Mouse (Mus musculus) c-Kit-positive CD71-positive TER-119-positive erythroid progenitor cells, embryonic 14.5 days (primary cell): Measurements from ENCODE around the gene Glt8d2.

Source experiments
- DNase-seq: peaks from one replicate; pipeline ENCODE4 v3.0.0-alpha.2; 2013; ENCODE audit warnings: low spot score

Gene Glt8d2

GRCm38 (mm10) chr10:82690494-82690893, at the start of gene Glt8d2:
Gene Glt8d2 (minus strand): TSS chr10:82690650.
- no peak for DNase-seq

GRCm38 (mm10) chr10:82699296-82699941, 9.0 kb upstream of the Glt8d2 start:
- no peak for DNase-seq

- DNase-seq, result peak; percentile 74
These were observed 8.3 kb upstream of the Glt8d2 start for GRCm38 (mm10) chr10:82698712-82699261.

- no peak for DNase-seq
These were observed 7.0 kb upstream of the Glt8d2 start for GRCm38 (mm10) chr10:82697305-82697898.

- no peak for DNase-seq
These were observed 6.1 kb upstream of the Glt8d2 start for GRCm38 (mm10) chr10:82696453-82697079.

GRCm38 (mm10) chr10:82695956-82696355, 5.5 kb upstream of the Glt8d2 start, which contains the start of gene Hcfc2:
Gene Hcfc2 (plus strand): TSS chr10:82696160.
- DNase-seq, result no peak

GRCm38 (mm10) chr10:82689681-82690211, 704 bp downstream of the Glt8d2 start:
- DNase-seq, result no peak

- DNase-seq, result no peak
These were observed 5.0 kb downstream of the Glt8d2 start for GRCm38 (mm10) chr10:82685440-82685839.

GRCm38 (mm10) chr10:82681639-82682038, 8.8 kb downstream of the Glt8d2 start:
- DNase-seq, result no peak

- DNase-seq, result no peak
These were observed 9.7 kb downstream of the Glt8d2 start for GRCm38 (mm10) chr10:82680769-82681168.

GRCm38 (mm10) chr10:82676949-82677348, 13.5 kb downstream of the Glt8d2 start:
- DNase-seq, result no peak

GRCm38 (mm10) chr10:82670205-82670604, 20.2 kb downstream of the Glt8d2 start:
- DNase-seq, result no peak

- DNase-seq, result peak; percentile 53
These were observed 23.8 kb downstream of the Glt8d2 start for GRCm38 (mm10) chr10:82666436-82667234.

- DNase-seq, result no peak
These were observed 24.5 kb downstream of the Glt8d2 start for GRCm38 (mm10) chr10:82665951-82666350.

- no peak for DNase-seq
These were observed 27.2 kb downstream of the Glt8d2 start for GRCm38 (mm10) chr10:82663289-82663688.

GRCm38 (mm10) chr10:82662267-82662990, 28.0 kb downstream of the Glt8d2 start:
- DNase-seq, result no peak

- no peak for DNase-seq
These were observed 28.6 kb downstream of the Glt8d2 start for GRCm38 (mm10) chr10:82661820-82662219.

- no peak for DNase-seq
These were observed 35.9 kb downstream of the Glt8d2 start for GRCm38 (mm10) chr10:82654581-82654980.

- DNase-seq, result no peak
These were observed 37.8 kb downstream of the Glt8d2 start for GRCm38 (mm10) chr10:82652625-82653024.

- DNase-seq, result no peak
These were observed 39.2 kb downstream of the Glt8d2 start for GRCm38 (mm10) chr10:82651221-82651620.

GRCm38 (mm10) chr10:82647205-82647811, 43.1 kb downstream of the Glt8d2 start:
- no peak for DNase-seq
